Mouse (Mus musculus) liver, postnatal 0 days (tissue): ENCODE measurements around the gene Cyp4f17. TPM values are rescaled to one million over a fixed set of nuclear protein-coding genes. Genes with fewer than 3 reads are reported as not detected.
"Not testable (repeated sequence)": the region's sequence is repeated elsewhere in the genome, so short reads cannot be mapped to it uniquely, and the experiment has no call there.

Source experiments
- ATAC-seq: fragments of 200-750 bp; cut with Nextera tagmentation; 2 replicates; pipeline ENCODE4 v1.8.0; 2017; ENCODE audit warnings: mild to moderate bottlenecking, moderate library complexity
- DNase-seq: peaks from one replicate; pipeline ENCODE4 v3.0.0-alpha.2; 2016
- H3K27ac ChIP-seq: fragments of 300-500 bp; sonication (generic); 2 replicates; pipeline ENCODE4 v1.5.1; 2014; ENCODE audit warnings: antibody characterized with exemption, moderate library complexity, mild to moderate bottlenecking, low read depth
- H3K27me3 ChIP-seq: fragments of 300-500 bp; sonication (generic); 2 replicates; pipeline ENCODE4 v1.6.1; 2014; ENCODE audit warnings: low read length, control low read depth, mixed read lengths; ENCODE audit not compliant: insufficient read depth
- H3K36me3 ChIP-seq: fragments of 300-500 bp; sonication (generic); replicated peaks from 2 replicates; pipeline ENCODE4 v1.6.1; 2014; ENCODE audit warnings: mild to moderate bottlenecking, control low read depth, low read length, moderate library complexity, mixed read lengths; ENCODE audit not compliant: insufficient read depth
- H3K4me1 ChIP-seq: fragments of 300-500 bp; sonication (generic); 2 replicates; pipeline ENCODE4 v1.6.1; 2014; ENCODE audit warnings: antibody characterized with exemption, mild to moderate bottlenecking, control low read depth; ENCODE audit not compliant: insufficient read depth
- H3K4me2 ChIP-seq: fragments of 300-500 bp; sonication (generic); 2 replicates; pipeline ENCODE4 v1.6.1; 2014; ENCODE audit warnings: low read depth, mild to moderate bottlenecking, low read length, moderate library complexity, mixed read lengths
- H3K4me3 ChIP-seq: fragments of 300-500 bp; sonication (generic); 2 replicates; pipeline ENCODE4 v1.5.1; 2014; ENCODE audit warnings: low read depth, low read length
- H3K9ac ChIP-seq: fragments of 300-500 bp; sonication (generic); replicated peaks from 2 replicates; pipeline ENCODE4 v1.6.1; 2014; ENCODE audit warnings: mild to moderate bottlenecking, moderate library complexity
- H3K9me3 ChIP-seq: fragments of 300-500 bp; sonication (generic); 2 replicates; pipeline ENCODE4 v1.6.1; 2016; ENCODE audit warnings: mild to moderate bottlenecking, control low read depth, low read length, mixed read lengths
- CTCF ChIP-seq: sonication (generic); IDR thresholded peaks from 2 replicates; pipeline ENCODE4 v1.5.1; 2016; ENCODE audit warnings: antibody characterized with exemption, low read depth
- EP300 ChIP-seq: IDR thresholded peaks from 2 replicates; pipeline ENCODE4 v1.6.1; 2016; ENCODE audit warnings: antibody characterized with exemption, low read depth, mild to moderate bottlenecking
- WGBS: fragments of 180-500 bp; shearing (Covaris S2); extraction: QIAGEN DNeasy Blood & Tissue Kit; methylation state at CpG from one replicate; pipeline ENCODE4 v1.1.7; 2014; ENCODE audit not compliant: insufficient replicate concordance; 5-methylcytosine and 5-hydroxymethylcytosine counted together
- polyA plus RNA-seq: library from polyadenylated mRNA; unstranded; fragments of >200 nt; fragmentation: Nextera tagmentation; extraction: Ambion mirVana; gene quantifications from 2 replicates; pipeline ENCODE4 v1.2.1, GENCODE M21; 2015

Cyp4f17 gene
- polyA plus RNA-seq, 1 experiment from 2014 or later, result 2.7 TPM

DNA sequence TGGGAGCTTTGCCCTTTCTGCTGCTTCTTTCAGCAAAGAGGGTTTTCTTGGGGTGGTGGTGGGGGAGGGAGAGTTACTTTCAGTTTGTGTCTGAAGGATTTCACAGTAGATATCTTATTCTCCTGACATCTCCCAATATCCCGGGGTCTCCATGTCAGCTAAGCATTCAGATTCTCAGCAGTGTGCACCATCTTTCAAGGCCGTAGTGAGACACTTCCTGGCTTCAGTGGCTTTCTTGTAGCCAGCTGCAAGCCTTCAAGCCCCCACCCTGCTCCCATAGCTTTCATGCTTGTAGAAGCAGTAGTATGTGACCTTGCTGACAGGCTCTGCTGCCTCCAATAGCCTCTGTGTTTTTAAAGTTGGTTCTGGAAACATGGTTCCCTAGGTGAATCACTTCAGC is 67.4 kb downstream of the Cyp4f17 start:
- H3K4me2 ChIP-seq, H3K4me3 ChIP-seq, H3K36me3 ChIP-seq, H3K9ac ChIP-seq, H3K27me3 ChIP-seq, H3K27ac ChIP-seq, ATAC-seq, H3K4me1 ChIP-seq, DNase-seq, H3K9me3 ChIP-seq: not testable (repeated sequence)
- 78% methylated on average over 2 of the region's 2 CpGs for WGBS

GRCm38 (mm10) chr17:32577496-32578186 is 71.8 kb downstream of the Cyp4f17 start:
- ATAC-seq, result no peak
- no peak for DNase-seq
- no peak for TF ChIP-seq EP300
- TF ChIP-seq CTCF, result no peak

More at GRCm38 (mm10) chr17:32577496-32578186, 71.8 kb downstream of the Cyp4f17 start:
- Histone ChIP-seq H3K9ac (no peak overlapping the region), H3K36me3 (no peaks in the 10 kb centered on the region), H3K4me1 (no peaks in the 10 kb centered on the region), H3K4me3 (no peak overlapping the region), H3K27ac (no peak overlapping the region), H3K9me3 (no peaks in the 10 kb centered on the region), H3K4me2 (no peak overlapping the region), H3K27me3 (no peaks in the 10 kb centered on the region)
- WGBS, result 57% methylated on average over 7 of the region's 7 CpGs

Other genes with a start within 250 kb of the Cyp4f17 start
- 20.2 and 20.7 TPM in 2 replicates for gene Brd4, start 221.3 kb upstream of the Cyp4f17 start, polyA plus RNA-seq
- 14.5 and 17.3 TPM in 2 replicates for gene Akap8, start 184.8 kb upstream of the Cyp4f17 start, polyA plus RNA-seq
- 21.5 and 23.8 TPM in 2 replicates for gene Akap8l, start 155.4 kb upstream of the Cyp4f17 start, polyA plus RNA-seq
- 2.7 and 3.2 TPM in 2 replicates for gene Wiz, start 116.6 kb upstream of the Cyp4f17 start, polyA plus RNA-seq
- 2.9 and 3.1 TPM in 2 replicates for gene Rasal3, start 102.5 kb upstream of the Cyp4f17 start, polyA plus RNA-seq
- 48.4 and 53.7 TPM in 2 replicates for gene Pglyrp2, start 81.9 kb upstream of the Cyp4f17 start, polyA plus RNA-seq
- gene Cyp4f39, start 53.3 kb upstream of the Cyp4f17 start, polyA plus RNA-seq, result 0.22 and 0.32 TPM in 2 replicates
- 5.9 and 6.9 TPM in 2 replicates for gene Cyp4f16, start 30.5 kb downstream of the Cyp4f17 start, polyA plus RNA-seq
- gene Cyp4f37, start 115.3 kb downstream of the Cyp4f17 start, polyA plus RNA-seq, result not detected in 2 replicates
- gene Cyp4f40, start 152.8 kb downstream of the Cyp4f17 start, polyA plus RNA-seq, result not detected in 2 replicates
- gene Cyp4f15, start 179.6 kb downstream of the Cyp4f17 start, polyA plus RNA-seq, result 33.5 and 37.6 TPM in 2 replicates